Mouse (Mus musculus) limb, embryonic 13.5 days (tissue): ENCODE results near the gene 2610001J05Rik. TPM values are rescaled to one million over a fixed set of nuclear protein-coding genes. Genes with fewer than 3 reads are reported as not detected.

Source experiments
- ATAC-seq: fragments of 200-750 bp; cut with Nextera tagmentation; 2 replicates; pipeline ENCODE4 v1.8.0; 2017; ENCODE audit warnings: low read depth, moderate number of reproducible peaks, moderate TSS enrichment; ENCODE audit not compliant: low FRiP score
- H3K27ac ChIP-seq: fragments of 300-500 bp; sonication (generic); 2 replicates; pipeline ENCODE4 v1.5.1; 2015; ENCODE audit warnings: inconsistent platforms, mild to moderate bottlenecking, moderate library complexity
- H3K27me3 ChIP-seq: fragments of 300-500 bp; sonication (generic); 2 replicates; pipeline ENCODE4 v1.6.1; 2015; ENCODE audit warnings: mild to moderate bottlenecking, inconsistent platforms
- H3K36me3 ChIP-seq: fragments of 300-500 bp; sonication (generic); 2 replicates; pipeline ENCODE4 v1.6.1; 2015; ENCODE audit warnings: inconsistent platforms, mild to moderate bottlenecking, moderate library complexity
- H3K4me1 ChIP-seq: fragments of 300-500 bp; sonication (generic); 2 replicates; pipeline ENCODE4 v1.6.1; 2015; ENCODE audit warnings: inconsistent platforms
- H3K4me2 ChIP-seq: fragments of 300-500 bp; sonication (generic); replicated peaks from 2 replicates; pipeline ENCODE4 v1.6.1; 2015; ENCODE audit warnings: inconsistent platforms, mild to moderate bottlenecking, moderate library complexity
- H3K4me3 ChIP-seq: fragments of 300-500 bp; sonication (generic); 2 replicates; pipeline ENCODE4 v1.5.1; 2015; ENCODE audit warnings: moderate library complexity, mild to moderate bottlenecking, inconsistent platforms
- H3K9ac ChIP-seq: fragments of 300-500 bp; sonication (generic); 2 replicates; pipeline ENCODE4 v1.6.1; 2015; ENCODE audit warnings: mild to moderate bottlenecking, inconsistent platforms
- H3K9me3 ChIP-seq: fragments of 300-500 bp; sonication (generic); 2 replicates; pipeline ENCODE4 v1.6.1; 2016; ENCODE audit warnings: inconsistent platforms
- WGBS: fragments of 180-500 bp; shearing (Covaris S2); methylation state at CpG from one replicate; pipeline ENCODE4 v1.1.7; 2015; 5-methylcytosine and 5-hydroxymethylcytosine counted together
- polyA plus RNA-seq: library from polyadenylated mRNA; unstranded; fragments of >200 nt; fragmentation: Nextera tagmentation; extraction: Ambion mirVana; gene quantifications from 2 replicates; pipeline ENCODE4 v1.2.1, GENCODE M21; 2015

The 2610001J05Rik gene
- polyA plus RNA-seq, result 132 and 137 TPM in 2 replicates

GRCm38 (mm10) chr6:13870919-13871624 lies at the start of gene 2610001J05Rik:
TSS of gene 2610001J05Rik (minus strand) at chr6:13871518.
- H3K9ac ChIP-seq, result peak within 1 kb of the TSS; percentile 75
- WGBS, result under 1% methylated on average over 19 of the region's 19 CpGs
- H3K4me1 ChIP-seq, result peaks cover 7% of the 10 kb centered on the region; the same call in 1 of the 2 replicates
- H3K27me3 ChIP-seq, result no peaks in the 10 kb centered on the region
- peak within 1 kb of the TSS; percentile 67 for H3K4me2 ChIP-seq
- H3K36me3 ChIP-seq, result peaks cover 7% of the 10 kb centered on the region; the same call in 1 of the 2 replicates
- H3K9me3 ChIP-seq, result no peaks in the 10 kb centered on the region
- H3K4me3 ChIP-seq, result peak within 1 kb of the TSS; percentile 61
- peak within 1 kb of the TSS; percentile 85 for H3K27ac ChIP-seq
- peak; percentile 100 for ATAC-seq

DNA sequence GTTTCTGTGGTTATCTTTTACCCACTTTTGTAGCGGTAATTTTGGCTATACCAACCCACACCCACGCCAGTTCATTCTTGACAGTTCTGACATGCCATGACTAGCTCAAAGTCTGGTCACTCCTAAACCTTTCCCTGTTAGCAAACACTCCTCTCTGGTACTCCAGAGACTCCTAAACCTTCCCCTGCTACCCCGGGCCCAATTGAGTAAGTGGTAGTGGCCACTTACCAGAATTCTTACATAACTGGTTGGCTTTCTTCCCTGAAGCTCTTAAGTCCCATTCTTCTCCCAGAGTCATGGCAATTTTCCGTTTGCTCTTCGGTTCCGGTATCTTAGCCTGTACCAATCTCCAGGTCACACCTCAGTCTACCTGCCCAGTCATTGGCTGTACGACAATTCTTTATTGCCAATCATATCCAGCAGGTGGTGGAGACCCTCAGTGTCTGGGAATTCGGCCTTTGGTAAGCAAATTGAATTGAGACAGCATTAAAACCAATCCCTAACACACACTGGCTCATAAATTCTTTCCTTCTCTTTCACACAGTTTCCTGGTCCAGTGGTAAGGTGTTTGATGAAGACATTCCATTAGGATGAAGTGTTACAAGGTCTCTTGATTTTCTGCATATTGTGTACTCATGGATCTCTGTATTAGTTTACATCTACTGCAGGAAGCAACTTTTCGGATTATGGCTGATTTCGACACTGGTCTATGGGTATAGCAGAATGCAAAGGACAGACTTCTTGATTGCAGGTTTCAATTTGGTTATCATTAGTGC lies 38.6 kb upstream of the 2610001J05Rik start:
- H3K4me2 ChIP-seq, result no peak overlapping the region
- no peak overlapping the region for H3K9ac ChIP-seq
- no peaks in the 10 kb centered on the region for H3K36me3 ChIP-seq
- no peak overlapping the region for H3K27ac ChIP-seq
- no peaks in the 10 kb centered on the region for H3K9me3 ChIP-seq
- 88% methylated on average over 10 of the region's 10 CpGs for WGBS
- no peak for ATAC-seq
- H3K4me1 ChIP-seq, result no peaks in the 10 kb centered on the region
- no peak overlapping the region for H3K4me3 ChIP-seq
- H3K27me3 ChIP-seq, result no peaks in the 10 kb centered on the region

- H3K27ac ChIP-seq, result no peak overlapping the region
- no peak overlapping the region for H3K9ac ChIP-seq
- H3K36me3 ChIP-seq, result no peaks in the 10 kb centered on the region
- no peaks in the 10 kb centered on the region for H3K4me1 ChIP-seq
- WGBS, result 88% methylated on average over 5 of the region's 5 CpGs
- no peaks in the 10 kb centered on the region for H3K9me3 ChIP-seq
- no peak for ATAC-seq
- no peak overlapping the region for H3K4me2 ChIP-seq
- H3K27me3 ChIP-seq, result no peaks in the 10 kb centered on the region
- no peak overlapping the region for H3K4me3 ChIP-seq
Measured at GRCm38 (mm10) chr6:13902941-13903627, 31.8 kb upstream of the 2610001J05Rik start.

GRCm38 (mm10) chr6:13884877-13885592 lies 13.7 kb upstream of the 2610001J05Rik start:
- H3K27me3 ChIP-seq, result no peaks in the 10 kb centered on the region
- H3K27ac ChIP-seq, result no peak overlapping the region
- no peak overlapping the region for H3K9ac ChIP-seq
- no peak overlapping the region for H3K4me3 ChIP-seq
- WGBS, result 86% methylated on average over 3 of the region's 3 CpGs
- no peaks in the 10 kb centered on the region for H3K36me3 ChIP-seq
- H3K9me3 ChIP-seq, result no peaks in the 10 kb centered on the region
- no peak for ATAC-seq
- no peaks in the 10 kb centered on the region for H3K4me1 ChIP-seq
- no peak overlapping the region for H3K4me2 ChIP-seq

DNA sequence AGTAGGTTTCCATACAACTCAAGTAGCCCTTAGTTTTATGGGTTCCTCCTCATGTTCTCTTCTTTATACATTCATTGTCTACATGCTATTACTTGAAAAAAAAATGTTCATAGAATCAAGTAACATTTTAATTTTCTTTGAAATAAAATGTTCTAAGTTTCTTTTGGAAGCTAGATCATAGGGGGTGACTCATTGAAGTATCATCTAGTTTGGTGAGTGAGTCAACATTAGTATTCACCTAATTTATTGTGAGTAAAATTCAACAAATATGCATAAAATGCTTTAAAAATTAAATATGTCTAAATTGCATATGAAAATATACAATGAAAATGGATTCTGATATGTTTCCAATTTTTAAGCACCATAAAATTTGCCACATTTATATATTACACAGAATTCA lies 11.6 kb upstream of the 2610001J05Rik start:
- H3K27me3 ChIP-seq, result no peaks in the 10 kb centered on the region
- H3K9me3 ChIP-seq, result no peaks in the 10 kb centered on the region
- H3K4me2 ChIP-seq, result no peak overlapping the region
- no peak overlapping the region for H3K27ac ChIP-seq
- H3K4me3 ChIP-seq, result no peak overlapping the region
- no peaks in the 10 kb centered on the region for H3K4me1 ChIP-seq
- no peaks in the 10 kb centered on the region for H3K36me3 ChIP-seq
- no peak overlapping the region for H3K9ac ChIP-seq
- ATAC-seq, result no peak

DNA sequence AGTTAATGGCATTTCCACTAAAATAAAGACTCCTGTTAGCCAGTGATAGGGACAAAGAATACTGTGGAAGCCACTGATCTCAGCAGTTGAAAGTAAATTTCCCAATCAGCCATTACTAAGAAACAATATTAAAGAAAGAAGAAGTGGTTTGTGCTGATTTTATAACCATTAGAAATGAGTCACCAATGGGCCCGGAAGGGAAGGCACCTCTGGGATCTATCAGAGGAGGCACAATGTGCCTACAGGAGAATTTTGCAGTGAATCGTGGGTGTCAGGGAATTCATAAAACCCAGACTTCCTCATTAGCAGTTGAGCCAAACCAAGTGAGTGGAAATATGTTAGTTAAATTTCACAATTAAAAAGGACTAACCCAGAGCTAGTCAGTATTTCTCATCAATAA lies 2.6 kb upstream of the 2610001J05Rik start:
- no peak overlapping the region for H3K9ac ChIP-seq
- H3K4me3 ChIP-seq, result no peak overlapping the region
- H3K27ac ChIP-seq, result no peak overlapping the region
- no peaks in the 10 kb centered on the region for H3K27me3 ChIP-seq
- no peaks in the 10 kb centered on the region for H3K9me3 ChIP-seq
- peaks cover 7% of the 10 kb centered on the region; the same call in 1 of the 2 replicates for H3K4me1 ChIP-seq
- WGBS, result 81% methylated on average over 2 of the region's 2 CpGs
- no peaks in the 10 kb centered on the region for H3K36me3 ChIP-seq
- no peak overlapping the region for H3K4me2 ChIP-seq
- no peak for ATAC-seq

DNA sequence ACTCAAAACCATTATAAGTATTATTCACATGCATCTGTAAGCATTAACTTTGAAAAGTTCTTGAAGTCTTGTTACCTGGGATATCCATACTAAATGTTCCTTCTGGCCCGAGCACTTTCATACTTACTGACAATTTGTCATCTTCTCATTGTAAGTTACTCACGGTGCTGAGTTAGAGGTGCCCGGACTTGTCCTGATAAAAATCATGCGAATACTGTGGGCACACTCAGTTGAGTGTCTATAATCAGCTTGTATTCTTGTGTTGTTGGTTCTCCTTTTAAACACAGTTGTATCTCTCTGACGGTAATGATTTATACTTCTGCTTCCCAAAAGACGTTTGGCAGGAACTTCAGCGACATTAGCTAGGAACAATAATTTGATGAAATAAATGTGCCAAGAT lies 758 bp upstream of the 2610001J05Rik start:
- Histone ChIP-seq H3K27me3 (no peaks in the 10 kb centered on the region), H3K9me3 (no peaks in the 10 kb centered on the region), H3K4me2 (peak overlapping the region; percentile 59), H3K4me1 (peaks cover 7% of the 10 kb centered on the region; the same call in 1 of the 2 replicates), H3K9ac (no peak overlapping the region), H3K36me3 (peaks cover 7% of the 10 kb centered on the region; the same call in 1 of the 2 replicates), H3K4me3 (peak overlapping the region; percentile 61; the same call in 1 of the 2 replicates), H3K27ac (no peak overlapping the region)
- no peak for ATAC-seq
- 67% methylated on average over 7 of the region's 7 CpGs for WGBS

DNA sequence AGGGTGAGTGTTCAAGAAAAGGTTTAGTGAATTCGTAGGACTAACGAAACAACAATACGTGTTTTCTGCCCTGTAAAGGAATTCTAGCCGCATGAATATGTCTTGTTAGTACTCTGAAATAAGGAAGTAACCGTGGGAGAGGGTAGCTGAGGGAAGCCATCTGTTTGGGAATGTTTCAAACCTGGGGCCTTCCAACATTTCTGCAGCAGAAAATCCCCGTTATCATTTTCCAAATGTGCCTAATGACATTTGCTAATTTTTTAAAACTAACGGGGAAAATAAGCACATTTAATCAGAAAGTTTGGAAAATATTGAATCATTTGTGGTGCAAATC lies 274 bp upstream of the 2610001J05Rik start:
- Histone ChIP-seq H3K4me2 (peak overlapping the region; percentile 59), H3K27ac (peak overlapping the region; percentile 85), H3K9ac (peak overlapping the region; percentile 75), H3K27me3 (no peaks in the 10 kb centered on the region), H3K9me3 (no peaks in the 10 kb centered on the region), H3K36me3 (peaks cover 7% of the 10 kb centered on the region; the same call in 1 of the 2 replicates), H3K4me3 (peak overlapping the region; percentile 61), H3K4me1 (peaks cover 7% of the 10 kb centered on the region; the same call in 1 of the 2 replicates)
- ATAC-seq, result peak; percentile 75
- 4% methylated on average over 7 of the region's 7 CpGs for WGBS

GRCm38 (mm10) chr6:13870289-13870741 lies 1.0 kb downstream of the 2610001J05Rik start:
- 39% methylated on average over 12 of the region's 12 CpGs for WGBS
- Histone ChIP-seq H3K4me1 (peaks cover 7% of the 10 kb centered on the region; the same call in 1 of the 2 replicates), H3K9ac (peak overlapping the region; percentile 68), H3K36me3 (peaks cover 7% of the 10 kb centered on the region; the same call in 1 of the 2 replicates), H3K4me3 (peak overlapping the region; percentile 61), H3K27me3 (no peaks in the 10 kb centered on the region), H3K4me2 (peak overlapping the region; percentile 67), H3K9me3 (no peaks in the 10 kb centered on the region), H3K27ac (no peak overlapping the region)
- no peak for ATAC-seq

- H3K9me3 ChIP-seq, result no peaks in the 10 kb centered on the region
- no peak for ATAC-seq
- H3K9ac ChIP-seq, result no peak overlapping the region
- H3K4me3 ChIP-seq, result no peak overlapping the region
- no peaks in the 10 kb centered on the region for H3K27me3 ChIP-seq
- no peaks in the 10 kb centered on the region for H3K4me1 ChIP-seq
- H3K27ac ChIP-seq, result no peak overlapping the region
- 90% methylated on average over 1 of the region's 1 CpGs for WGBS
- no peak overlapping the region for H3K4me2 ChIP-seq
- no peaks in the 10 kb centered on the region for H3K36me3 ChIP-seq
Measured at GRCm38 (mm10) chr6:13860596-13860995, 10.7 kb downstream of the 2610001J05Rik start.

- ATAC-seq, result no peak
- no peak overlapping the region for H3K9ac ChIP-seq
- H3K4me3 ChIP-seq, result no peak overlapping the region
- H3K36me3 ChIP-seq, result no peaks in the 10 kb centered on the region
- H3K27ac ChIP-seq, result no peak overlapping the region
- H3K4me1 ChIP-seq, result no peaks in the 10 kb centered on the region
- H3K9me3 ChIP-seq, result no peaks in the 10 kb centered on the region
- WGBS, result 85% methylated on average over 6 of the region's 6 CpGs
- H3K27me3 ChIP-seq, result no peaks in the 10 kb centered on the region
- H3K4me2 ChIP-seq, result no peak overlapping the region
Measured at GRCm38 (mm10) chr6:13859877-13860585, 11.3 kb downstream of the 2610001J05Rik start.
